Mouse (Mus musculus): ENCODE measurements around the gene Sacs. TPM values are rescaled to one million over a fixed set of nuclear protein-coding genes. Genes with fewer than 3 reads are reported as not detected.
A peak's percentile ranks its signal among the peaks of the same experiment; 100 is the strongest.

Gene Sacs
- total and polyA plus RNA-seq, 2 experiments from 2014 or later, result 2.8 to 29.5 TPM

DNA sequence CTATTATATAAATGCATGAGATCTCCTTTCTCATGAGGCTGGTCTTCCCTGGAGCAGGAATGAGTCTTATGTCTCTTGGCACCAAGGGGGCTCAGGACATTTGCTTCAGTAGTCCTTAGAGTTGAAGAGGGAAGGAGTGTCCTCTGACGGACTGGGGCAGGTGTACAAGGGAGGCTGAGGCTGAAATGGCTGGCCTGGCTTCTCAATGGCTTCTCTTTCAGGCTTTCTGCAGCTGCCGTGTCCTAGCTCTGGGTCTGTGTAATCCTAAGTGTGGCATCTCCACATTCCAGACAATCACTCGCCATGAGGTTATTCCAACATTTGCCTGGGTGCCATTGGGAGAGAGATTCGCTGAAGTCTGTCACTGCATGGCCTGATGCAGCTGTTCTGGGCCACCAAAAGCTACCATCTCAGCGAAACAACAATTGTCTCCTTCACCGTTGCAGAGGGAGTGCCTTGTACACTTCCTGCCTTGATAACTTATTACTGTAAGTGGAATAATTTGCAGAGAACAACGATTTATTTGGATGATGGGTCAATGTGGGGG, 9.2 kb upstream of the Sacs start:
- ATAC-seq (ENCODE audit: insufficient read depth, low read depth), result no peak
- TF ChIP-seq EP300 (IDR thresholded peaks at IDR 0.05; ENCODE audit: low read depth) (no peak), CTCF (IDR thresholded peaks at IDR 0.05; ENCODE audit: low read depth) (no peak)
- Histone ChIP-seq H3K4me1 (ENCODE audit: control insufficient read depth, insufficient read depth) (0 out of 2 replicates have a peak, but pooled peaks cover 11% of the 10 kb centered on the region), H3K9me3 (replicated peaks; ENCODE audit: control insufficient read depth, low read length) (no peaks in the 10 kb centered on the region), H3K4me3 (ENCODE audit: low read depth, low read length) (no peak overlapping the region), H3K36me3 (replicated peaks; ENCODE audit: control insufficient read depth, insufficient read depth, low read length) (no peaks in the 10 kb centered on the region), H3K27me3 (ENCODE audit: control insufficient read depth, insufficient read depth, low read length) (no peaks in the 10 kb centered on the region), H3K27ac (ENCODE audit: low read depth) (no peak overlapping the region), H3K4me2 (ENCODE audit: low read depth, low read length) (no peak overlapping the region), H3K9ac (replicated peaks; ENCODE audit: low read depth, low read length) (no peak overlapping the region)
- 47% methylated on average over 7 of the region's 7 CpGs for WGBS
- DNase-seq (ENCODE audit: low spot score), result no peak

DNA sequence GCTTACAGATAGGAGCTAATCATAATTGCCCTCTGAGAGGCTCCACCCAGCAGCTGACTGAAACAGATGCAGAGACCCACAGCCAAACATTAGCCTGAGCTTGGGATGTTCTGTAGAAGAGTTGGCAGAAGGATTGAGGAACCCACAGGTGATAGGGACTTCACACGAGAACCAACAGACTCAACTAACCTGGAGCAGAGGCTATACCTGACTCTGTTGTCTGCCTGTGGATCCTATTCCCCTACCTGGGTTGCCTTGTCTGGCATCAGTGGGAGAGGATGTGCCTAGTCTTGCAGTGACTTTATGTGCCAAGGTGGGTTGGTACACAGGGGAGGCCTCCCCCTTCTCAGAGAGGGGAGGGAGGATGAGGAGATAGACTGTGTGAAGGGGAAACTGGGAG, 5.7 kb upstream of the Sacs start:
- Histone ChIP-seq H3K9me3 (replicated peaks; ENCODE audit: control insufficient read depth, low read length) (no peaks in the 10 kb centered on the region), H3K4me1 (ENCODE audit: control insufficient read depth, insufficient read depth) (no peaks in the 10 kb centered on the region), H3K27me3 (ENCODE audit: control insufficient read depth, insufficient read depth, low read length) (no peaks in the 10 kb centered on the region), H3K27ac (ENCODE audit: low read depth) (no peak overlapping the region), H3K4me2 (ENCODE audit: low read depth, low read length) (no peak overlapping the region), H3K36me3 (replicated peaks; ENCODE audit: control insufficient read depth, insufficient read depth, low read length) (no peaks in the 10 kb centered on the region), H3K9ac (replicated peaks; ENCODE audit: low read depth, low read length) (no peak overlapping the region), H3K4me3 (ENCODE audit: low read depth, low read length) (no peak overlapping the region)
- TF ChIP-seq CTCF (IDR thresholded peaks at IDR 0.05; ENCODE audit: low read depth) (no peak), EP300 (IDR thresholded peaks at IDR 0.05; ENCODE audit: low read depth) (no peak)
- DNase-seq (ENCODE audit: low spot score) (no peak), ATAC-seq (ENCODE audit: insufficient read depth, low read depth) (no peak)
- WGBS, result 91% methylated on average over 1 of the region's 1 CpGs

- no peak overlapping the region for H3K9ac ChIP-seq (replicated peaks; ENCODE audit: low read depth, low read length)
- no peak overlapping the region for H3K4me3 ChIP-seq (ENCODE audit: low read depth, low read length)
- H3K27ac ChIP-seq (ENCODE audit: low read depth), result no peak overlapping the region
- WGBS, result 59% methylated on average over 5 of the region's 5 CpGs
- H3K9me3 ChIP-seq (replicated peaks; ENCODE audit: control insufficient read depth, low read length), result no peaks in the 10 kb centered on the region
- no peak overlapping the region for H3K4me2 ChIP-seq (ENCODE audit: low read depth, low read length)
- no peaks in the 10 kb centered on the region for H3K36me3 ChIP-seq (replicated peaks; ENCODE audit: control insufficient read depth, insufficient read depth, low read length)
- no peak for DNase-seq (ENCODE audit: low spot score)
- H3K27me3 ChIP-seq (ENCODE audit: control insufficient read depth, insufficient read depth, low read length), result no peaks in the 10 kb centered on the region
- TF ChIP-seq EP300 (IDR thresholded peaks at IDR 0.05; ENCODE audit: low read depth) (no peak), CTCF (IDR thresholded peaks at IDR 0.05; ENCODE audit: low read depth) (no peak)
- H3K4me1 ChIP-seq (ENCODE audit: control insufficient read depth, insufficient read depth), result peaks cover 13% of the 10 kb centered on the region; the same call in 1 of the 2 replicates
- ATAC-seq (ENCODE audit: insufficient read depth, low read depth), result no peak
Observed at GRCm38 (mm10) chr14:61134381-61135030, 3.8 kb upstream of the Sacs start.

- Histone ChIP-seq H3K27ac (ENCODE audit: low read depth) (no peak overlapping the region), H3K4me3 (ENCODE audit: low read depth, low read length) (no peak overlapping the region), H3K4me1 (ENCODE audit: control insufficient read depth, insufficient read depth) (peaks cover 19% of the 10 kb centered on the region), H3K9ac (replicated peaks; ENCODE audit: low read depth, low read length) (no peak overlapping the region), H3K27me3 (ENCODE audit: control insufficient read depth, insufficient read depth, low read length) (no peaks in the 10 kb centered on the region), H3K4me2 (ENCODE audit: low read depth, low read length) (no peak overlapping the region), H3K9me3 (replicated peaks; ENCODE audit: control insufficient read depth, low read length) (no peaks in the 10 kb centered on the region), H3K36me3 (replicated peaks; ENCODE audit: control insufficient read depth, insufficient read depth, low read length) (no peaks in the 10 kb centered on the region)
- ATAC-seq (ENCODE audit: insufficient read depth, low read depth) (no peak), DNase-seq (ENCODE audit: low spot score) (no peak)
- TF ChIP-seq CTCF (IDR thresholded peaks at IDR 0.05; ENCODE audit: low read depth), result no peak
- no peak for TF ChIP-seq EP300 (IDR thresholded peaks at IDR 0.05; ENCODE audit: low read depth)
- 80% methylated on average over 5 of the region's 5 CpGs for WGBS
Observed at GRCm38 (mm10) chr14:61137410-61137809, 847 bp upstream of the Sacs start.

- no peaks in the 10 kb centered on the region for H3K9me3 ChIP-seq (replicated peaks; ENCODE audit: control insufficient read depth, low read length)
- peak overlapping the region; percentile 84 for H3K4me2 ChIP-seq (ENCODE audit: low read depth, low read length)
- peak overlapping the region; percentile 76 for H3K27ac ChIP-seq (ENCODE audit: low read depth)
- no peaks in the 10 kb centered on the region for H3K36me3 ChIP-seq (replicated peaks; ENCODE audit: control insufficient read depth, insufficient read depth, low read length)
- H3K4me3 ChIP-seq (ENCODE audit: low read depth, low read length), result peak overlapping the region; percentile 67
- 13% methylated on average over 8 of the region's 8 CpGs for WGBS
- H3K27me3 ChIP-seq (ENCODE audit: control insufficient read depth, insufficient read depth, low read length), result no peaks in the 10 kb centered on the region
- DNase-seq (ENCODE audit: low spot score) (no peak), ATAC-seq (ENCODE audit: insufficient read depth, low read depth) (peak; percentile 51; the same call in 1 of the 2 replicates)
- TF ChIP-seq EP300 (IDR thresholded peaks at IDR 0.05; ENCODE audit: low read depth) (no peak), CTCF (IDR thresholded peaks at IDR 0.05; ENCODE audit: low read depth) (no peak)
- peaks cover 19% of the 10 kb centered on the region for H3K4me1 ChIP-seq (ENCODE audit: control insufficient read depth, insufficient read depth)
- H3K9ac ChIP-seq (replicated peaks; ENCODE audit: low read depth, low read length), result peak overlapping the region; percentile 68
Observed at GRCm38 (mm10) chr14:61138727-61139067, 440 bp downstream of the Sacs start.

DNA sequence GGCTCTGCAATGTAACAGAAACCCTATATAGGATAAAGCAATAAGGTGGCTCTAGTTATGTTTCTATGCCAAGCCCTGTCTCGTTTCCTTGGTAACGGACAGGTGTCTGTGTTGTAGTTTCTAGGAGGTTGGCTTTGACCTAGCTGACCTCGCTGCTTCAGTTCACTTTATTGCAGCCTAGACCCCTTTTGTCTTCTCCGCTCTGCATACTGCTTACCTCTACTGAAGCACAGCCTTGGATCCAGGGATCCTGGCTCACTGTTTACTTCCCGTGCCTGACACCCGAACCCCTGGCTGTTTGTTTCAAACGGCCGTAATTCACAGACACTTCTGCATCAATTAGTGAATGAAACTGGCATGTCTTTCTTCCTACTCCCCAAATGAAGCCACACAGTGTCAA, 5.1 kb downstream of the Sacs start:
- TF ChIP-seq EP300 (IDR thresholded peaks at IDR 0.05; ENCODE audit: low read depth) (no peak), CTCF (IDR thresholded peaks at IDR 0.05; ENCODE audit: low read depth) (no peak)
- WGBS, result 86% methylated on average over 8 of the region's 8 CpGs
- no peak overlapping the region for H3K4me2 ChIP-seq (ENCODE audit: low read depth, low read length)

More for the DNA sequence above, 5.1 kb downstream of the Sacs start:
- ATAC-seq (ENCODE audit: insufficient read depth, low read depth) (no peak), DNase-seq (ENCODE audit: low spot score) (no peak)
- Histone ChIP-seq H3K27me3 (ENCODE audit: control insufficient read depth, insufficient read depth, low read length) (no peaks in the 10 kb centered on the region), H3K9ac (replicated peaks; ENCODE audit: low read depth, low read length) (no peak overlapping the region), H3K36me3 (replicated peaks; ENCODE audit: control insufficient read depth, insufficient read depth, low read length) (no peaks in the 10 kb centered on the region), H3K9me3 (replicated peaks; ENCODE audit: control insufficient read depth, low read length) (no peaks in the 10 kb centered on the region), H3K4me1 (ENCODE audit: control insufficient read depth, insufficient read depth) (peaks cover 16% of the 10 kb centered on the region), H3K27ac (ENCODE audit: low read depth) (no peak overlapping the region), H3K4me3 (ENCODE audit: low read depth, low read length) (no peak overlapping the region)
